Mouse (Mus musculus): ENCODE data around the gene Acsbg2. TPM values are rescaled to one million over a fixed set of nuclear protein-coding genes. Genes with fewer than 3 reads are reported as not detected.

Gene Acsbg2
- total and polyA plus RNA-seq, 2 experiments from 2014 or later = 0.11 TPM; not detected in 1

GRCm38 (mm10) chr17:56855421-56855820 is 18.8 kb downstream of the Acsbg2 start:
- no peak overlapping the region for H3K9ac ChIP-seq (replicated peaks; ENCODE audit: low read length, poor library complexity, severe bottlenecking)
- TF ChIP-seq CTCF (IDR thresholded peaks at IDR 0.05) = no peak
- no peaks in the 10 kb centered on the region for H3K4me1 ChIP-seq (ENCODE audit: insufficient read depth, low read length)
- ATAC-seq (ENCODE audit: low FRiP score) (no peak), DNase-seq (ENCODE audit: low spot score) (no peak)
- no peaks in the 10 kb centered on the region for H3K36me3 ChIP-seq (ENCODE audit: insufficient read depth, low read length)
- H3K4me3 ChIP-seq (ENCODE audit: low read depth, low read length) = no peak overlapping the region
- no peaks in the 10 kb centered on the region for H3K9me3 ChIP-seq (ENCODE audit: low read length)
- no peaks in the 10 kb centered on the region for H3K27me3 ChIP-seq (ENCODE audit: insufficient read depth, low read length)
- no peak overlapping the region for H3K27ac ChIP-seq (ENCODE audit: low read depth, low read length)
- H3K4me2 ChIP-seq (ENCODE audit: low read depth, low read length, poor library complexity, severe bottlenecking) = no peak overlapping the region
- 88% methylated on average over 3 of the region's 3 CpGs for WGBS

GRCm38 (mm10) chr17:56851167-56851566 is 23.1 kb downstream of the Acsbg2 start:
- no peak overlapping the region for H3K4me3 ChIP-seq (ENCODE audit: low read depth, low read length)
- no peaks in the 10 kb centered on the region for H3K9me3 ChIP-seq (ENCODE audit: low read length)
- no peak for ATAC-seq (ENCODE audit: low FRiP score)
- no peak overlapping the region for H3K9ac ChIP-seq (replicated peaks; ENCODE audit: low read length, poor library complexity, severe bottlenecking)
- 74% methylated on average over 3 of the region's 3 CpGs for WGBS
- no peaks in the 10 kb centered on the region for H3K27me3 ChIP-seq (ENCODE audit: insufficient read depth, low read length)
- H3K36me3 ChIP-seq (ENCODE audit: insufficient read depth, low read length) = no peaks in the 10 kb centered on the region
- no peak for DNase-seq (ENCODE audit: low spot score)
- no peak overlapping the region for H3K4me2 ChIP-seq (ENCODE audit: low read depth, low read length, poor library complexity, severe bottlenecking)
- no peak overlapping the region for H3K27ac ChIP-seq (ENCODE audit: low read depth, low read length)
- H3K4me1 ChIP-seq (ENCODE audit: insufficient read depth, low read length) = no peaks in the 10 kb centered on the region
- TF ChIP-seq CTCF (IDR thresholded peaks at IDR 0.05) = no peak

GRCm38 (mm10) chr17:56849710-56850109 is 24.5 kb downstream of the Acsbg2 start:
- ATAC-seq (ENCODE audit: low FRiP score) = no peak
- 86% methylated on average over 13 of the region's 13 CpGs for WGBS

DNA sequence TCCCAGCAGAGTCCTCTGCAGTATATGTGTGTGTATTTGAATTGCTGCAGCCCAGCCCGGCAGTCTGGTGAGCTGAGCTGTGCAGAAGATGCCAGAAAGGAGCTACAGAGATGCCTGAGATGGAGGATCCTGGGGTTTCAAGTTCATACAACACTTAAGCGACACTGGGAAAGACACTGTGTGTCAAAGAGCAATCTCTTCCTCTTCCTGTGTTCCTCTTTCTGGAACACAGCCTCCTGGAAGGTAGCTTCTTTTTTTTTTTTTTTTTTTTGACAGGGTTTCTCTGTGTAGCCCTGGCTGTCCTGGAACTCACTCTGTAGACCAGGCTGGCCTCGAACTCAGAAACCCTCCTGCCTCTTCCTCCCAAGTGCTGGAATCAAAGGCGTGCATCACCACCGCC is 25.5 kb downstream of the Acsbg2 start:
- no peak overlapping the region for H3K9ac ChIP-seq (replicated peaks; ENCODE audit: low read length, poor library complexity, severe bottlenecking)
- ATAC-seq (ENCODE audit: low FRiP score) = no peak
- no peak overlapping the region for H3K4me3 ChIP-seq (ENCODE audit: low read depth, low read length)
- no peaks in the 10 kb centered on the region for H3K9me3 ChIP-seq (ENCODE audit: low read length)
- DNase-seq (ENCODE audit: low spot score) = no peak
- H3K4me1 ChIP-seq (ENCODE audit: insufficient read depth, low read length) = no peaks in the 10 kb centered on the region
- no peaks in the 10 kb centered on the region for H3K36me3 ChIP-seq (ENCODE audit: insufficient read depth, low read length)
- H3K27ac ChIP-seq (ENCODE audit: low read depth, low read length) = no peak overlapping the region
- H3K27me3 ChIP-seq (ENCODE audit: insufficient read depth, low read length) = no peaks in the 10 kb centered on the region
- WGBS = 91% methylated on average over 5 of the region's 5 CpGs
- no peak for TF ChIP-seq CTCF (IDR thresholded peaks at IDR 0.05)
- H3K4me2 ChIP-seq (ENCODE audit: low read depth, low read length, poor library complexity, severe bottlenecking) = no peak overlapping the region

More at GRCm38 (mm10) chr17:56849710-56850109, 24.5 kb downstream of the Acsbg2 start:
- H3K4me3 ChIP-seq (ENCODE audit: low read depth, low read length) = no peak overlapping the region
- no peaks in the 10 kb centered on the region for H3K9me3 ChIP-seq (ENCODE audit: low read length)
- H3K4me1 ChIP-seq (ENCODE audit: insufficient read depth, low read length) = no peaks in the 10 kb centered on the region
- DNase-seq (ENCODE audit: low spot score) = no peak
- no peak for TF ChIP-seq CTCF (IDR thresholded peaks at IDR 0.05)
- H3K36me3 ChIP-seq (ENCODE audit: insufficient read depth, low read length) = no peaks in the 10 kb centered on the region
- H3K9ac ChIP-seq (replicated peaks; ENCODE audit: low read length, poor library complexity, severe bottlenecking) = no peak overlapping the region
- H3K27ac ChIP-seq (ENCODE audit: low read depth, low read length) = no peak overlapping the region
- H3K4me2 ChIP-seq (ENCODE audit: low read depth, low read length, poor library complexity, severe bottlenecking) = no peak overlapping the region
- H3K27me3 ChIP-seq (ENCODE audit: insufficient read depth, low read length) = no peaks in the 10 kb centered on the region

- H3K27ac ChIP-seq (ENCODE audit: low read depth, low read length) = no peak overlapping the region
Measured at GRCm38 (mm10) chr17:56843678-56844077, 30.6 kb downstream of the Acsbg2 start.

DNA sequence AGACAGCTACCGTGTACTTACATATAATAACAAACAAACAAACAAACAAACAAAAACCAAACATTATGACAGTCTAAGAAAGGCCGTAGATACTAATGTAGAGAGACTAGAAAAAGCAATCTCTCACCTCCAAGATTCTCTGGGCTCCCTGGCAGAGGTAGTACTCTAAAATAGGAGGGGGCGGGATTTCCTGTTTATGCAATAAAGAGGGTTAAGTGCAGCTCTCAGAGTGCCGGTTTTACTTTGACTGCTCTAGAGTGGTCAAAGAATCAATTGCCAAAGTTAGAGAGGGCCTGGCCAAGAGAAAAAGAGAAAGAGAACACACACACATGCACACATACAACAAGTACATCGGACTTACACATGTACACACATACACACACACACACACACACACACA is 32.1 kb downstream of the Acsbg2 start:
- H3K36me3 ChIP-seq (ENCODE audit: insufficient read depth, low read length) = no peaks in the 10 kb centered on the region
- H3K4me1 ChIP-seq (ENCODE audit: insufficient read depth, low read length) = no peaks in the 10 kb centered on the region
- no peak overlapping the region for H3K27ac ChIP-seq (ENCODE audit: low read depth, low read length)
- no peak for TF ChIP-seq CTCF (IDR thresholded peaks at IDR 0.05)
- ATAC-seq (ENCODE audit: low FRiP score) = no peak
- H3K9me3 ChIP-seq (ENCODE audit: low read length) = no peaks in the 10 kb centered on the region
- no peak overlapping the region for H3K4me2 ChIP-seq (ENCODE audit: low read depth, low read length, poor library complexity, severe bottlenecking)
- no peak for DNase-seq (ENCODE audit: low spot score)
- no peak overlapping the region for H3K9ac ChIP-seq (replicated peaks; ENCODE audit: low read length, poor library complexity, severe bottlenecking)
- H3K4me3 ChIP-seq (ENCODE audit: low read depth, low read length) = no peak overlapping the region
- H3K27me3 ChIP-seq (ENCODE audit: insufficient read depth, low read length) = no peaks in the 10 kb centered on the region
- WGBS = 90% methylated on average over 5 of the region's 5 CpGs

More at GRCm38 (mm10) chr17:56843678-56844077, 30.6 kb downstream of the Acsbg2 start:
- H3K4me2 ChIP-seq (ENCODE audit: low read depth, low read length, poor library complexity, severe bottlenecking) = no peak overlapping the region
- TF ChIP-seq CTCF (IDR thresholded peaks at IDR 0.05) = no peak
- H3K9ac ChIP-seq (replicated peaks; ENCODE audit: low read length, poor library complexity, severe bottlenecking) = no peak overlapping the region
- H3K4me3 ChIP-seq (ENCODE audit: low read depth, low read length) = no peak overlapping the region
- H3K9me3 ChIP-seq (ENCODE audit: low read length) = no peaks in the 10 kb centered on the region
- H3K36me3 ChIP-seq (ENCODE audit: insufficient read depth, low read length) = no peaks in the 10 kb centered on the region
- ATAC-seq (ENCODE audit: low FRiP score) = no peak
- 88% methylated on average over 5 of the region's 5 CpGs for WGBS
- H3K27me3 ChIP-seq (ENCODE audit: insufficient read depth, low read length) = no peaks in the 10 kb centered on the region
- no peak for DNase-seq (ENCODE audit: low spot score)
- H3K4me1 ChIP-seq (ENCODE audit: insufficient read depth, low read length) = no peaks in the 10 kb centered on the region
